Mouse (Mus musculus) kidney, embryonic 16.5 days (tissue): ENCODE data around the gene Tagln2. TPM values are rescaled to one million over a fixed set of nuclear protein-coding genes. Genes with fewer than 3 reads are reported as not detected.
A peak's percentile ranks its signal among the peaks of the same experiment; 100 is the strongest.

Experiments
- ATAC-seq: fragments of 200-750 bp; cut with Nextera tagmentation; 2 replicates; pipeline ENCODE4 v1.8.0; 2017; ENCODE audit warnings: moderate TSS enrichment; ENCODE audit not compliant: low FRiP score, low TSS enrichment
- H3K27ac ChIP-seq: fragments of 300-500 bp; sonication (generic); 2 replicates; pipeline ENCODE4 v1.5.1; 2014; ENCODE audit warnings: low read length
- H3K27me3 ChIP-seq: fragments of 300-500 bp; sonication (generic); 2 replicates; pipeline ENCODE4 v1.6.1; 2014; ENCODE audit warnings: low read length, control low read depth, mixed read lengths; ENCODE audit not compliant: insufficient read depth
- H3K36me3 ChIP-seq: fragments of 300-500 bp; sonication (generic); 2 replicates; pipeline ENCODE4 v1.6.1; 2014; ENCODE audit warnings: low read length, control low read depth, mixed read lengths; ENCODE audit not compliant: insufficient read depth
- H3K4me1 ChIP-seq: fragments of 300-500 bp; sonication (generic); 2 replicates; pipeline ENCODE4 v1.6.1; 2014; ENCODE audit warnings: low read length, control low read depth, mixed read lengths; ENCODE audit not compliant: insufficient read depth
- H3K4me2 ChIP-seq: fragments of 300-500 bp; sonication (generic); replicated peaks from 2 replicates; pipeline ENCODE4 v1.6.1; 2014; ENCODE audit warnings: low read depth, low read length
- H3K4me3 ChIP-seq: fragments of 300-500 bp; sonication (generic); 2 replicates; pipeline ENCODE4 v1.5.1; 2014; ENCODE audit warnings: mild to moderate bottlenecking, low read length
- H3K9ac ChIP-seq: fragments of 300-500 bp; sonication (generic); replicated peaks from 2 replicates; pipeline ENCODE4 v1.6.1; 2014; ENCODE audit warnings: low read length
- H3K9me3 ChIP-seq: fragments of 300-500 bp; sonication (generic); 2 replicates; pipeline ENCODE4 v1.6.1; 2016; ENCODE audit warnings: low read length, control low read depth
- WGBS: fragments of 180-500 bp; shearing (Covaris S2); extraction: QIAGEN DNeasy Blood & Tissue Kit; methylation state at CpG from one replicate; pipeline ENCODE4 v1.1.7; 2014; 5-methylcytosine and 5-hydroxymethylcytosine counted together
- polyA plus RNA-seq: library from polyadenylated mRNA; unstranded; fragments of >200 nt; fragmentation: Nextera tagmentation; extraction: Ambion mirVana; gene quantifications from 2 replicates; pipeline ENCODE4 v1.2.1, GENCODE M21; 2015

Gene Tagln2
- polyA plus RNA-seq, 1 experiment from 2014 or later: 282 TPM

DNA sequence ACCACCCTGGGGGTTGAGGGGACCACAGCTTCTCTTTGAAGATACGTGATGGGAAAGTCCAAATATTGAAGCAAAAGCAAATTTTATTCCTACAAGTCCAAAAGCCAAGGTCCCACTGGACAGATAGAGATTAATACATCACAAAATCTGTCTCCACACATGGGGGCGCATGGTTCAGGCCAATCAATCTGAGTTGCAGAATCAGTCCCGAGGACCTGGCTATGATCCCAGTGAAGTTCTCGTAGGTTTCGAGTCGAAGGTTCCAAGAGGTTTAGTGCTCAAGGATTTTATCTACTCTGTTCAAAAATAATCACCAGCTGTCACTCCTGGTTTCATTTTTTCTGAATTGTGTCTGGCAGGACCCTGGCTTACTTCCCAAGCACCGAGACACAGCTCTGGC, 51.2 kb downstream of the Tagln2 start:
- peaks cover 30% of the 10 kb centered on the region for H3K4me1 ChIP-seq

DNA sequence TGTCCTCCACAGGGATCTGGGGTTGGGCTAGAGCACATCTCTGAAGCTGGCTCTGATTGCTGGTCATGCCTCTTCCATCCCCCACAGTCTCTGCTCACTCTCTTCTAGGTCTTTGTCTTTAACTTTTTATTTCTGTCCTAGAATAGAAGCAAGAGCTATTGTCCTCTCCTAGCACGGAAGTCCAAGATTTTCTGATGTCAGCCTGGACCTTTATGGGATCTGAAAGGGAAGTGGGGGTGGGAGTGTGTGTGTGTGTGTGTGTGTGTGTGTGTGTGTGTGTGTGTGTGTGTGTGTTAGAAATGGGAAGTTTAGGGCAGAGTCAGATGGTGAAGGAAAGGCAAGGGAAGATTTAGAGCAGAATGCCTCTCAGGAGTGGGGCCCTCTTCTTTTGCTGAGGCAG, 52.8 kb downstream of the Tagln2 start:
- no peaks in the 10 kb centered on the region for H3K36me3 ChIP-seq
- H3K27me3 ChIP-seq: no peaks in the 10 kb centered on the region
- 43% methylated on average over 1 of the region's 1 CpGs for WGBS
- peaks cover 30% of the 10 kb centered on the region for H3K4me1 ChIP-seq
- no peaks in the 10 kb centered on the region for H3K9me3 ChIP-seq
- no peak overlapping the region for H3K9ac ChIP-seq
- H3K4me2 ChIP-seq: no peak overlapping the region
- H3K27ac ChIP-seq: peak overlapping the region; percentile 43
- no peak for ATAC-seq
- no peak overlapping the region for H3K4me3 ChIP-seq

More for the DNA sequence above, 51.2 kb downstream of the Tagln2 start:
- ATAC-seq: no peak
- Histone ChIP-seq H3K9ac (peak overlapping the region; percentile 68), H3K27ac (no peak overlapping the region), H3K27me3 (no peaks in the 10 kb centered on the region), H3K36me3 (no peaks in the 10 kb centered on the region), H3K4me3 (peak overlapping the region; percentile 63), H3K9me3 (no peaks in the 10 kb centered on the region), H3K4me2 (peak overlapping the region; percentile 78)
- 51% methylated on average over 7 of the region's 7 CpGs for WGBS

- H3K36me3 ChIP-seq: no peaks in the 10 kb centered on the region
- no peak within 1 kb of the TSS for H3K4me2 ChIP-seq
- no peak within 1 kb of the TSS for H3K9ac ChIP-seq
- H3K9me3 ChIP-seq: no peaks in the 10 kb centered on the region
- peaks cover 19% of the 10 kb centered on the region for H3K4me1 ChIP-seq
- H3K4me3 ChIP-seq: no peak within 1 kb of the TSS
- WGBS: 76% methylated on average over 11 of the region's 11 CpGs
- no peak within 1 kb of the TSS for H3K27ac ChIP-seq
- H3K27me3 ChIP-seq: peaks cover 9% of the 10 kb centered on the region
- ATAC-seq: no peak
These were observed 55.8 kb downstream of the Tagln2 start, which contains the start of gene Vsig8 for GRCm38 (mm10) chr1:172555638-172556037. Gene Vsig8 (plus strand): TSS chr1:172555938.

Other genes with a start within 250 kb of the Tagln2 start
- 0.05 TPM in 1 of 2 replicates, not detected in the other for gene Atp1a4, start 241.6 kb upstream of the Tagln2 start, polyA plus RNA-seq
- 60.2 and 69.7 TPM in 2 replicates for gene Igsf8, start 238.4 kb upstream of the Tagln2 start, polyA plus RNA-seq
- gene Atp1a2, start 202.0 kb upstream of the Tagln2 start, polyA plus RNA-seq: 1.7 and 2.4 TPM in 2 replicates
- gene Kcnj9, start 170.7 kb upstream of the Tagln2 start, polyA plus RNA-seq: not detected in 2 replicates
- 1.2 and 1.6 TPM in 2 replicates for gene Kcnj10, start 158.8 kb upstream of the Tagln2 start, polyA plus RNA-seq
- gene Pigm, start 123.5 kb upstream of the Tagln2 start, polyA plus RNA-seq: 7.3 and 7.8 TPM in 2 replicates
- 1.0 and 1.7 TPM in 2 replicates for gene Slamf9, start 24.7 kb upstream of the Tagln2 start, polyA plus RNA-seq
- gene Igsf9, start 18.3 kb upstream of the Tagln2 start, polyA plus RNA-seq: 45.7 and 58.1 TPM in 2 replicates
- 1.9 and 2.5 TPM in 2 replicates for gene Cfap45, start 20.8 kb downstream of the Tagln2 start, polyA plus RNA-seq
- 0.34 and 0.68 TPM in 2 replicates for gene Vsig8, start 55.9 kb downstream of the Tagln2 start, polyA plus RNA-seq
- gene Slamf8, start 90.5 kb downstream of the Tagln2 start, polyA plus RNA-seq: 0.12 TPM in 1 of 2 replicates, not detected in the other
- gene Fcrl6, start 102.5 kb downstream of the Tagln2 start, polyA plus RNA-seq: not detected in 2 replicates
- gene Dusp23, start 132.9 kb downstream of the Tagln2 start, polyA plus RNA-seq: 18.5 and 21.7 TPM in 2 replicates
- gene Crp, start 198.0 kb downstream of the Tagln2 start, polyA plus RNA-seq: 0.69 and 0.73 TPM in 2 replicates